Mouse (Mus musculus) forebrain, embryonic 16.5 days (tissue): ENCODE results near the gene Prepl. TPM values are rescaled to one million over a fixed set of nuclear protein-coding genes. Genes with fewer than 3 reads are reported as not detected.

Source experiments
- ATAC-seq: fragments of 200-750 bp; cut with Nextera tagmentation; 2 replicates; pipeline ENCODE4 v1.8.0; 2017; ENCODE audit warnings: mild to moderate bottlenecking, moderate library complexity
- H3K27ac ChIP-seq: fragments of 300-500 bp; sonication (generic); 2 replicates; pipeline ENCODE4 v1.5.1; 2014; ENCODE audit warnings: low read length, control low read depth
- H3K27me3 ChIP-seq: fragments of 300-500 bp; sonication (generic); replicated peaks from 2 replicates; pipeline ENCODE4 v1.6.1; 2014; ENCODE audit warnings: low read length; ENCODE audit not compliant: control insufficient read depth, insufficient read depth
- H3K36me3 ChIP-seq: fragments of 300-500 bp; sonication (generic); 2 replicates; pipeline ENCODE4 v1.6.1; 2014; ENCODE audit not compliant: control insufficient read depth, insufficient read depth
- H3K4me1 ChIP-seq: fragments of 300-500 bp; sonication (generic); replicated peaks from 2 replicates; pipeline ENCODE4 v1.6.1; 2014; ENCODE audit warnings: low read length; ENCODE audit not compliant: control insufficient read depth, insufficient read depth
- H3K4me2 ChIP-seq: fragments of 300-500 bp; sonication (generic); 2 replicates; pipeline ENCODE4 v1.6.1; 2014; ENCODE audit warnings: mild to moderate bottlenecking, low read length, control low read depth
- H3K4me3 ChIP-seq: fragments of 300-500 bp; sonication (generic); replicated peaks from 2 replicates; pipeline ENCODE4 v1.5.1; 2014; ENCODE audit warnings: mild to moderate bottlenecking, low read length, control low read depth
- H3K9ac ChIP-seq: fragments of 300-500 bp; sonication (generic); replicated peaks from 2 replicates; pipeline ENCODE4 v1.6.1; 2014; ENCODE audit warnings: low read depth, low read length, control low read depth
- H3K9me3 ChIP-seq: fragments of 300-500 bp; sonication (generic); 2 replicates; pipeline ENCODE4 v1.6.1; 2016; ENCODE audit warnings: low read length; ENCODE audit not compliant: control insufficient read depth
- WGBS: fragments of 180-500 bp; shearing (Covaris S2); extraction: QIAGEN DNeasy Blood & Tissue Kit; methylation state at CpG from one replicate; pipeline ENCODE4 v1.1.7; 2014; 5-methylcytosine and 5-hydroxymethylcytosine counted together
- polyA plus RNA-seq: library from polyadenylated mRNA; unstranded; fragments of >200 nt; fragmentation: Nextera tagmentation; extraction: Ambion mirVana; gene quantifications from 2 replicates; pipeline ENCODE4 v1.2.1, GENCODE M21; 2015

The Prepl gene
- polyA plus RNA-seq, 1 experiment from 2014 or later, result 85.1 TPM

DNA sequence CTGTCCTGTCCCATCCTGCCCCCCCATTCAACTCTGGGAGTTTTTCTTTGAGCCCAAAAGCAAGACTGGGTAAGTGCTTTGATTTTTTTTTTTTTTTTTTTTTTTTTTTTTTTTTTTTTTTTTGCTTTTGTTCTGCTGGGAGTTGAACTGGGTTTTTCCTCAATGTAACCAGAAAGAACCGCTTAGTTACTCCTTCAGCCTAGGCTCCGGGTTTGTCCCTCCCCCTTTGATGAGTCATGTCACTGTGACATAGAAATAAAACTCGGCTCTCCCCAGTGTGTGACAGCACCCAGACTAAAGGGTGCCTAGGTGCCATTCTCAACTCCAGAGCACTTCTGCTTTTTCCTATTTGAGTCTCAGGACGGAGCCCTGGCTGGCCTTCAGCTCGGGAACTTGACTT, 71.2 kb downstream of the Prepl start:
- Histone ChIP-seq H3K36me3 (no peaks in the 10 kb centered on the region), H3K27ac (no peak overlapping the region), H3K4me1 (no peaks in the 10 kb centered on the region), H3K9me3 (no peaks in the 10 kb centered on the region), H3K4me2 (no peak overlapping the region), H3K27me3 (no peaks in the 10 kb centered on the region), H3K9ac (no peak overlapping the region), H3K4me3 (no peak overlapping the region)
- WGBS, result 86% methylated on average over 5 of the region's 5 CpGs
- no peak for ATAC-seq

DNA sequence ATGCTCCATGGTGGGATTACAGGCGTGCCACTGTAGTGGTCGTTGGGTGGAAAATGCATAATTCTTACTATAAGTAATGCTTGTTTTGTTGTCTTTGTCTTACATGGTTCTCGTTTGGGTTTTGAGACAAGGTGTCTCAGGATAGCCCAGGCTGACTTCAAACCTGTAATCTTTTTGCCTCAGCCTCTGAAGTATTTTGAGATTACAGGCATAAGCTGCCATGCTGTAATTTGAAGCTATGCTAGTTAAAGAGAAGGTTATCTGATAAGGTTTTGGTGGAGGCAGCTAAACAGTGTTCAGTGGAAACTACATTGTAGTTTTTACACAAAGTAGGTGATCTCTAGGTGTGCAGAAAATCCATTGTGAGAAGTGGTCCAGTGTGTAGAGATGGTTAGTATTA, 71.7 kb downstream of the Prepl start:
- Histone ChIP-seq H3K36me3 (no peaks in the 10 kb centered on the region), H3K9ac (no peak overlapping the region), H3K9me3 (no peaks in the 10 kb centered on the region), H3K4me2 (no peak overlapping the region), H3K27me3 (no peaks in the 10 kb centered on the region), H3K4me3 (no peak overlapping the region), H3K4me1 (no peaks in the 10 kb centered on the region), H3K27ac (no peak overlapping the region)
- 91% methylated on average over 3 of the region's 3 CpGs for WGBS
- no peak for ATAC-seq

GRCm38 (mm10) chr17:85014632-85015031, 75.4 kb downstream of the Prepl start:
- H3K4me1 ChIP-seq, result no peaks in the 10 kb centered on the region
- H3K27me3 ChIP-seq, result no peaks in the 10 kb centered on the region
- WGBS, result 89% methylated on average over 3 of the region's 3 CpGs
- no peaks in the 10 kb centered on the region for H3K9me3 ChIP-seq
- H3K36me3 ChIP-seq, result no peaks in the 10 kb centered on the region
- no peak overlapping the region for H3K4me2 ChIP-seq
- no peak overlapping the region for H3K9ac ChIP-seq
- no peak for ATAC-seq
- H3K27ac ChIP-seq, result no peak overlapping the region
- no peak overlapping the region for H3K4me3 ChIP-seq

DNA sequence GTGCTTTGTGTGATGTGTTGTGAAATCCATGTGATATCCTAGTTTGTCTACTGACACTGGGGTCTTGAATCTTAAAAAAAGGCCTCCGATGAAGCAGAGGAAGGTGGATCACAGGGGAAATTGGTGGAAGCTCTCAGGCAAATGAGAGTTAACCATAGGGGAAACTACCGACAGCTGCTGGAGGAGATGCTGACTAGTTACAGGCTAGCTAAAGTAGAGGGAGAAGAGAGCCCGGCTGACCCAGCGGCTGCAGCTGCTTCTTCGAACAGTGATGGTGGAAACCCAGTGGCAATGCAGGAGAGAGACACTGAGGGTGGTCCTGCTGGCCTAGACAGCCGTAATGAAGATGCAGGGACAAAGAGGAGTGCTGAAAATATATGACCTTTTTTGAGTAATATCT, 76.6 kb downstream of the Prepl start:
- no peak for ATAC-seq
- 84% methylated on average over 6 of the region's 6 CpGs for WGBS

More for the DNA sequence above, 76.6 kb downstream of the Prepl start:
- Histone ChIP-seq H3K9me3 (no peaks in the 10 kb centered on the region), H3K4me3 (no peak overlapping the region), H3K36me3 (no peaks in the 10 kb centered on the region), H3K4me1 (no peaks in the 10 kb centered on the region), H3K4me2 (no peak overlapping the region), H3K9ac (no peak overlapping the region), H3K27me3 (no peaks in the 10 kb centered on the region), H3K27ac (no peak overlapping the region)

Other genes starting within 250 kb of the Prepl start
- 85.5 and 97.5 TPM in 2 replicates for gene Ppm1b, start 133.5 kb downstream of the Prepl start, polyA plus RNA-seq
- 0.22 and 0.27 TPM in 2 replicates for gene Slc3a1, start 61.9 kb downstream of the Prepl start, polyA plus RNA-seq
- gene Camkmt, start 311 bp upstream of the Prepl start, polyA plus RNA-seq, result 19.0 and 20.2 TPM in 2 replicates